Mouse (Mus musculus): ENCODE results near the gene Cpt1c.

Cpt1c gene

GRCm38 (mm10) chr7:44999753-45000152 is 25.1 kb upstream of the Cpt1c start:
- no peak for DNase-seq (ENCODE audit: low read depth, low spot score)

- DNase-seq (ENCODE audit: low read depth, low spot score) = no peak
Observed at GRCm38 (mm10) chr7:44998501-44998955, 23.9 kb upstream of the Cpt1c start, which contains the start of gene Bcl2l12. TSS of gene Bcl2l12 (minus strand) at chr7:44998712.

DNA sequence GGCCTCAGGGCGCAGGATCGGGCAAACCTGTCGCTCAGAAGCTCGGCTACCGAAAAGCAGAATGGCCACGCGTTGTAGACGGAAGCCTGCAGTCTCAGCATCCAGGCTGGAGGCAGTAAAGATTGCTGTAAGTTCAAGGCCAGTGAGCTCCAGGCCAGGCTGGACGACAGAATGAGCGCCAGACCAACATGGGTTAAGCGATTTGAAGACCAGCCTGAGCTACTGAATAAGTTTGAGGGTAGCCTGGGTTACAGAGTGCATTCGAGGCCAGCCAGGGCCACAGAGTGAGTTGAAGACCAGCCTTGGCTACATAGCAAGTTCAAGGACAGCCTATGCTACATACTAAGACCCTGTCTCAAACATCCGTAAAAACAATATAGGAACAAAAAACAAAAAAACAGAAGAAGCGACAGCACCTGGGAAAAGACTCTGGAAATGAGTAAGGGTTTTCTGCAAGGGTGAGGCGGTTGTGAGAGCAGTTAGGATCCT is 23.3 kb upstream of the Cpt1c start:
- no peak for DNase-seq (ENCODE audit: low read depth, low spot score)

- peak; percentile 93 for DNase-seq (ENCODE audit: low read depth, low spot score)
Observed at GRCm38 (mm10) chr7:44997231-44997939, 22.7 kb upstream of the Cpt1c start, which contains the start of gene Irf3. TSS of gene Irf3 (plus strand) at chr7:44997648.

DNA sequence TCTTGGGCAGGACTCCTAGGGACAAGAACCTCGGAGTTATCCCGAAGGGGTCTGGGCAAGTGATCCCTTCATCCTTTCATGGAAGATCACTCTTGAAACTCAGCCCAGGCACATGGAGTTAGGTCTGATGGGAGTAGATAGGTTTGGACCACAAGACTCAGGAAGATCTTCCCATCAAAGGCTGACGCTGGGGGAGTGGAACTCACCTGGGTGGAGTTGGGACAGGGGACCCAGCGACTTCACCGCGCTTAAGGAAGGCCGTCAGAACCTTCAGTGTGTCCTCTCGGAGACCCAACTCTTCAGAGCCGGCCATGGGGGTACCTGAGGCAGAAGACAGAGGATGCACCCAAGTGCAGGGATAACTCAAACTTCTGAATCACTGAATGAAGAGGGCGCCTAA is 22.0 kb upstream of the Cpt1c start:
- DNase-seq (ENCODE audit: low read depth, low spot score) = no peak

DNA sequence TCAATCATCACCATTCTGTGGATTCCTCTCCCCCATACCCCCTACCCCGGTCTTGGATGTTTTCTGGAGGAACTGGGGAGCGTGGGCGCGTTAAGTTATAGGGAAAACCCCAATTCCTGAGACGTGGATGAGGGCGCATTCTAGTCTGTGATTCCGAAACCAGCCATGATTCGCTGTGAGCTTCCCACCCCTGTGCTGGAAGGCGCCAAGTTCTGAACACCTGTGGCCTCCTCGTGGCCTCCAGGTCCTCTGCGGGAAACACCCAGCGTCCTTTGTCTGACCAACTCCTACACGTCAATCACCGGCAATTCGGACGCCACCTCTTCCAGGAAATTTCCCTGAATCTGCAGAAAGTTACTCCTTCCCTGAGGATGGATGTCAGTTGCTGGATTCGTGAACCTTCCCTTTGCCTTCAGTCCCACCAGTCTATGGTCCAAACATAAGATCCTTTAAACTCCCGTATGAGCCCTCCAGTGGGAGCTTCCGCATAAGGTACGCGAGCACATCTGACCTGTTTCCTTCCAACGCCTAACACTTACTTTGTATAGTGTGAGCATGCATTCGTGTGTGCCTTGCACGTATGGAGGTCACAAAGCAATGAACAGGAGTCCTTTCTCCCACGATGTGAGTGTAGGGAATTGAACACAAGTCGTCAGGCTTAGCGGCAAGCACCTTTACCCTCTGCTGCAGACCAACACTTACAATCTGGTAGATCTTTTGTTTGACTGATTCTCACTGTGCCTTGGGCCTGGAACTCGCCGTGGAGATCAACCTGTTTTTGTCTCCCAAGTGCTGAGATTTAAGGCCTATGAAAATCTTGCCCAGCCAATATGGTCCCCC is 12.4 kb upstream of the Cpt1c start:
- no peak for DNase-seq (ENCODE audit: low read depth, low spot score)

- peak; percentile 98 for DNase-seq (ENCODE audit: low read depth, low spot score)
Observed at GRCm38 (mm10) chr7:44986192-44986878, 11.7 kb upstream of the Cpt1c start, which contains the start of gene Prmt1. TSS of gene Prmt1 (minus strand) at chr7:44986568.

DNA sequence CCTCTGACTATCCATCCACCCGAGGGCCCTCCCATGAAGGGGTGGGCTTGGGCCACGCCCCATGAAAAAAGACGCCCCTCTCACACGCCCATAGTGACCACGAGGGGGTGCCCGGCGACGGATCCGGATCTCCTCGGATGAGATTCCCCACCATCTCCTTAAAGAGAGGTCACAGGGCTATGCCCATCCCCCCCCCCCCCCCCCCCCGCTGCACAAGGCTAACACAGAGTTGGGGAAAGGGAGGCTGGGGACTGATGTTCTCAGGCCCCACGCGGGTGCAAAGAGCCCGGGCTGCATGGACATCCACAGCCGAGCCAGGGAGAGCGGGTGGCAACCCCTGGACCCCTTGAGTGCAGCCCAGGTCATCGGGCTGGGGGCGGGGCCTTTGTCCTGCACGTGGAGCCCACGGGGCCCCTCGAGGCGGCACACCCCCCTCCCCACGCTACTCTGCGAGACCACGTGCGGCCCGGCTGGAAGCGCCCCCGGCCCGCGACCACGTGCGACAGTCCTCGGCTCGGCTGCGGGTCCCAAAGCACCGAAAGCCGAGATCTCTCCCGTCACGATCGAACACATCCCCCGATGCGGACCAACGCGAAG is 11.0 kb upstream of the Cpt1c start:
- DNase-seq (ENCODE audit: low read depth, low spot score) = peak; percentile 33

GRCm38 (mm10) chr7:44984833-44985164 is 10.1 kb upstream of the Cpt1c start:
- DNase-seq (ENCODE audit: low read depth, low spot score) = no peak

DNA sequence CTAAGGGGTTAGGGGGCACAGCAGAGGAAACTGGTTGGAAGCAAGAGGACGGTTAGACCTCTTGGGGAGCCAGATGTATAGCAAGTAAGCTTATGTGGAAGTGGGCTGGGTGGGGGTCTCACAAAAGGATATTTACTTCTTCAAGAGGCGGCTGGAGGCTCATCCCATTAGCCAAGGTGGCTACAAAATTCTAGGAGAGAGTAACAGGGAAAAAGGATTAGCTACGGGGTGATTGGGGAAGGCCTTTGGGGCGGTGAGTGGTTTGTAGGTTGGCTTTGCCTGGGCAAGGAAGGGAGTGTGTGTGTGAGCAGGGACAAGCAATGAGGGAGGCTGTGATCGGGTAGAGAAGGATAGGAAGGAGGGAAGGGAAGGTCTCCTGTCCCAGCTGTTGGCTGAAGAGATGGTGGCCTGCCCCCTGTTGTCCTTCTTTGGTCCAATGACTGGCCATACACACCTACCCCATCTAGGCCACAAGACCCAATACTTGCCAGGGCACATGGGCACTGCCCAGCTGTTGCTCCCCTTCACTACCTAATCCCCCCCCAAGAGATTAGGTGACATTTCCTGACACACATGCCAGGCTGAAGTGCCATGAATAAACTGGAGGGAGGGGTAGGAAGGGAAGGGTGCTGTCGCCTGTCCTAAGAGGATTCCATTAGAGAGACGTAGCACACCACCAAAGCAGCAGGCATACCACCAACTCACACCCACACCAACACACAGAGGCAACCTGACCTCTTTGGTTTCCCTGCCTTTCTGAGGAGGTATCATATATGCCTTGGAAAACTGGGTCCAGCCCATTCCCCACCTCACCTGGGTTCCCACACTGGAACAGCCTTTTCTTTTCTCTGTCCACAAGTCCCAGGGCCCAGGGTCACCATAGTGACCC is 9.5 kb upstream of the Cpt1c start:
- no peak for DNase-seq (ENCODE audit: low read depth, low spot score)

- peak; percentile 56 for DNase-seq (ENCODE audit: low read depth, low spot score)
Observed at GRCm38 (mm10) chr7:44983085-44983484, 8.4 kb upstream of the Cpt1c start.

GRCm38 (mm10) chr7:44981539-44981938 is 6.9 kb upstream of the Cpt1c start:
- no peak for DNase-seq (ENCODE audit: low read depth, low spot score)

DNA sequence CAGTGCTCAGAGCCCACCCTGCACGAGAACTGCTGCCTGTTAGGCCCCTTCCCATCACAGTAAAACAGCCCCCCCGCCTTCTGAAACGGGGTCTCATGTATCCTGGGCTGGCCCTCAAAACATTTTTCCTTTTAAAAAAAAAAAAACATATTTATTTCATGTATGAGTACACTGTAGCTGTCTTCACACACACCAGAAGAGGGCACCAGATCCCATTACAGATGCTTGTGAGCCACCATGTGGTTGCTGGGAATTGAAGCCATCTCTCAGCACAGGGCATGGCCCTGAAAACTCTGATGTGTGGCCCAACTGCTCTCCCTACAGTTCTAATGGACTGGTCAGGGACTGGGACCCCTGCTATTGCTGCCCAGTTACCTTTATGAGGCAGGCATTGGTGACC is 3.6 kb upstream of the Cpt1c start:
- DNase-seq (ENCODE audit: low read depth, low spot score) = no peak

- DNase-seq (ENCODE audit: low read depth, low spot score) = no peak
Observed at GRCm38 (mm10) chr7:44975117-44975419, 417 bp upstream of the Cpt1c start.

DNA sequence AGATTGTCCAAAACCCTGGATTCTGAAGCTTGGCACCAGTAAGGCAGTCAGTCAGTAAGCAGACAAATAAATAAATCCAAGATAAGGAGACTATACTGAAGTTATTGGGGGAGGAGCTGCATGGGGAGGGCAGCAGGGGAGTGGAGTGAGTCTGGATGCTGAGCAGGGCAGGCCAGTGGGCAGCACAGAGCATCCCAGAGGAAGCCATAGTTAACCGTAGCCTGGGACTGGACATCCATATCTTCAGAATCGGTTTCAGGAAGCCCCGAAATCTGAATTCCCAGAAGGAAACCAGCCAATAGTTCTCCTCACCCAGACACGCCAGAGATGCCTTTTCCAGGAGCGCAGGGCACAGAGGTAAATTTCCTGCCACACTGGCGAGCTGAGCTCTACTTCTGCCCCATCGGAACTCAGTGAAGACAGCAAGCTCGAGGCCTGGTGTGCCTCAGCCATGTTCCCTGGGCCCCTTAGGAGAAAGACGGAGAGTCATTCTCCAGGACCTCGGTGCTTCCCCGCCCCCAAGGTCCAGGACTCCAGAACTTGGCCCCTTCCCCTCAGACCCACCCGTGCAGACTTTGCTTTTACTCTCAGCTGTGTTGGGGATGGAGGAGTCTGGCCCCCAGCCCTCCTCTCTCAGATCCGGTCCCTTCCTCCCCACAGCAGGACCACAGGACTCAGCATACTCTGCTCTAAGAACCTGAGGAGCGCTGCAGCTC is 1.1 kb downstream of the Cpt1c start:
- DNase-seq (ENCODE audit: low read depth, low spot score) = no peak

GRCm38 (mm10) chr7:44971142-44971541 is 3.5 kb downstream of the Cpt1c start:
- DNase-seq (ENCODE audit: low read depth, low spot score) = no peak

DNA sequence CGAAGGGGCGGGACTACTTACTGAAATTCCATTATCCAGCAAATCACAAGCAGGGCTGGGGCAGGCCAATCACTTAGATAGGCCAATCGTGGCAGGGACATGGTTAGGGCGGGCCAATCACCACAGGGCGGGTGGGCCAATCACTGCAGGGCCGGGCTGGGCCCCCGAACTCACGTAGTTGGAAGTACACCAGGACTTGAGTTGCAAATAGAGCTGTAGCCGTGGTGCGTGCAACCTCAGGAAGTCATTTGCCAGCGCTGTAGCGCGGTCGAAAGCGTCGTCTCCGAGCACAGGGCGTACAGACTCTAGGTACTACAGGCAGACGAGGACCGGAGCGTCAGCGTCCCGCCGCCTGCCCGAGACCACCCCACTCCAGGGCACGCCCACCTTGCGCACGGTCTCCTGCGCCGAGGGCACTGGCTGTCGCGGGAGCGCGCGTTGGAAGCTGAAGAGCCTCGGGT is 4.4 kb downstream of the Cpt1c start:
- peak; percentile 67 for DNase-seq (ENCODE audit: low read depth, low spot score)

GRCm38 (mm10) chr7:44966638-44967037 is 8.0 kb downstream of the Cpt1c start:
- no peak for DNase-seq (ENCODE audit: low read depth, low spot score)

DNA sequence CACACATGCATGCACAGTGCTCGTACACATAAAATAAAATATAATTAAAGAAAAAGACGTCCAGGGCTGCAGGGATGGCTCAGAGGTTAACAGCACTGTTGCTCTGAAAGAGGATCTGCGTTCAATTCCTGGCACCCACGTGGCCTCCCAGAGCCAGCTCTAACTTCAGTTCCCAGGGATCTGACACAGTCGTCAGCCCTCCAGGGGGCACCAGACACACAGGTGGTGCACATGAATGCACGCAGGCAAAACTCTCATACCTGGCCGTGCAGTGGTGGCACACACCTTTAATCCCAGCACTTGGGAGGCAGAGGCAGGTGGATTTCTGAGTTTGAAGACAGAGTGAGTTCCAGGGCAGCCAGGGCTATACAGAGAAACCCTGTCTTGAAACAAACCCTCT is 8.7 kb downstream of the Cpt1c start:
- DNase-seq (ENCODE audit: low read depth, low spot score) = no peak

DNA sequence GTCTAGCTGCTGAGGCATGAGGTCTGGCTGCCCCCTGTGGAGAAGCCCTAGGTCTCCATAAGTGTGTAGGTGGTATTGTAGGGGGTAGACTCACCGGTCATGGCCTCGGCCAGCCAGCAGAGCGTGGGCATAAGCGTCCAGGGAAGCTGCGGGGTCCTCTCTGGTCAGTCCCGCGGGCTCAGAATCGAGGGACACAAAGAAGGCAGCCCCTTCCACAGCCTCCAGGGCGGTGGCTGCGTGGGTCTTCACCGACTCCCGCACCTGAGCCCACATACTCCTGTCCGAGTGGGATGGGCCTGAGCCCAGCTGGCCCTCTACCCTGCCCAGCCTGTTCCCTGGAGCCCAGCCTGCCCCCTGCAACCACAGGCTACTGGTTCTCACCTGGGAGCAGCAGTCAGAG is 9.7 kb downstream of the Cpt1c start:
- no peak for DNase-seq (ENCODE audit: low read depth, low spot score)

All from retina, postnatal 7 days (tissue).